Mouse (Mus musculus) heart, postnatal 0 days (tissue): ENCODE results near the gene Uspl1.

Experiments
- CTCF ChIP-seq: IDR thresholded peaks from 2 replicates; pipeline ENCODE4 v1.5.1; 2016; ENCODE audit warnings: antibody characterized with exemption, control low read depth, low read depth
- EP300 ChIP-seq: IDR thresholded peaks from 2 replicates; pipeline ENCODE4 v1.6.1; 2016; ENCODE audit warnings: antibody characterized with exemption, low read depth

DNA sequence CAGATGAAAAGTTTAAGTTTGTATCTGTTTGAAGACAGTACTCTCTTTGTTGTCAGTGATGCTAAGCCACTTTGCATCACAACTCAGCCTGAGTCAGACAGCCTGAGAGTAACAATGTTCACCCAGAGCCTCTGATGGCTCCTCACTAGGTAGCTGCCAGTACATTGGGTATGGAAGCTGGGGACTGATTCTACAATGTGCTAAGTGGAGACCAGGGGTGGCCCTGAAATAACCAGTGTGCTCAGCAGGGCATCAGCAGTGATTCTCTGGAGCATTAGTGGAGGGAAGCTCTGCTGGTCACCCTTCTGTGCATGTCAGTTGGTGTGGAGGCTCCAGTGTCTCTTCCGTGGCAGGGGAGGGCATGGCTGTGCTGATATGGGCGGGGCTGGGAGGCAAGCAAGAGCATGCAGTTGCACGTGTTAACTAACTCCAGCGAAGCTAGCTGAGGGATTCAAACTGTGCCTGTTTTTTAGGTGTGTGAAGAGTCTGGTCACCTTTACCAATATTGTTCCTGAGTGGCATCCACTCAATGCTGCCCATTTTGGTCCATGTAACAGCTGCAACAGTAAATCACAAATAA, 19.7 kb downstream of the Uspl1 start:
- TF ChIP-seq CTCF (no peak), EP300 (no peak)
